Mouse (Mus musculus) frontal cortex, postnatal 36 days (tissue): ENCODE measurements around the gene Olfr1242.

Experiments
- DNase-seq, 2 experiments: peaks; one replicate each; pipeline ENCODE4 v3.0.0; 2022; ENCODE audit warnings: low spot score in 2 of 2

The Olfr1242 gene

DNA sequence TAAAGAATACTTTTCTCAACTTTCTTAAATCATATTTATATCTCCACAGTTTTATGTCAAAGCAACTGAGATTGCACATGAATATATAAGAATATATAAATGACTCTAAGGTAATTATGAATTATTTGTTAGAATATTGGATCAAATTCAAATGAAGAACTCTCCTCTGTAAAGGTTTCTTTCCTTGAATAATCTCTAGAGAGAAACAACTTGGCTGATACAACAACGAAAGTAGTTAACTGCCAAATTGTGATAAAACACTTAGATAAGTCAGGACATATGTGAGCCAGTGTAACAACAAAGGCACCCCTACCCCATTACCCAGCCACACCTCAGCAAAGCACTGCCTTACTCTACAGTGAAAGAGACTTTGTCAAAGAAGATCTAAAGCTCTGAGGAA, at the start of gene Olfr1242:
TSS of gene Olfr1242 (minus strand) at position 101 of the 400 bp plus-strand sequence.
- DNase-seq = no peak

DNA sequence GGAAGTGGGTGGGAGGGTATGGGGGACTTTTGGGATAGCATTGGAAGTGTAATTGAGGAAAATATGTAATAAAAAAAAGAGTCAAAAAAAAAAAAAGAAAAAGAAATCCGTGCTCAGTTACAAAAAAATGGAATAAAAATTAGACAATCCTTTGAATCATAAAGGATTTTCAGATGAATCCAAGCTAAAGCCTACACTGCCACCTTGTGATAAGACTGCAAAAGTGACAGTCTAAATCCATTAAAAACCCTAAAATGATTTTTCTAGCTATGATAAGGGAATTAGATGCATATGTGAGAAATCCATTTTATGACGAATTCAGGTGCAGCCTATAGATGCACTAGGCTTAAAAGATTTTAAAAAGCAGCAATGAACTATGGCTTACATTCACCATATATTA, 46.4 kb upstream of the Olfr1242 start:
- DNase-seq = no peak

DNA sequence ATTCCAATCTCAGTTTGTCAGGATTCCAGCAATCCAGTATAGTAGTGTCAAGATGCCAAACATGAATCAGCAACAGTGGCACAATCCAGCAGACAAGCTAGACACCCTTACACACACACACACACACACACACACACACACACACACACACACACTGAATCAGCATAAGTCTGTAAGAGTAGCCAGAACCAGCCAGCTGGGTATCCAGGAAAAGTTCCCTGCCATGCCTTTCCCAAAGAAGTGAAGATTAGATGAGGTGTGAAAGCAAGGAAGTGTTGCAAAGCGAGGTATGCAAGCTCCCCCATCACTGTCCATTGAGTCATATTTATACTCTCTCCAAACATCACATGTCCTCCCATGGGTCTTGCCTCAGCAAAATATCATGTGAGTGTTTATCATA, 41.8 kb upstream of the Olfr1242 start:
- peak in 1 of 2 experiments; percentile 39 for DNase-seq

DNA sequence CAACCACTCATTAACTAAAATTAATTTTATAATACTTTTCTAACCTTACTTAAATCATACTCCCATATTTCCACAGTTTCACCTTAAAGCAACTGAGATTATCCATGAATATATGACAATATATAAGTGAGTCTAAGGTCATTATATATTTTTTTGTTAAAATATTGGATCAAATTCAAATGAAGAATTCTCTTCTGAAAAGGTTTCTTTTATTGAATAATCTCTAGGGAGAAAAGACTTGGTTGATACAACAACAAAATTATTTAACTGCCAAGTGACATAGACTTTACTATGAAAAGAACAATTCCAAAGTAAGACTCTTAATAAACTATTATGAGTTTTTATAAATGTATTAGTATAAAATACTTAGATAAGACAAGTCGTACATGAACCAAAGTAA, 33.3 kb upstream of the Olfr1242 start, which contains the start of gene Olfr1243:
TSS of gene Olfr1243 (minus strand) at position 101 of the 400 bp plus-strand sequence.
- DNase-seq = no peak

DNA sequence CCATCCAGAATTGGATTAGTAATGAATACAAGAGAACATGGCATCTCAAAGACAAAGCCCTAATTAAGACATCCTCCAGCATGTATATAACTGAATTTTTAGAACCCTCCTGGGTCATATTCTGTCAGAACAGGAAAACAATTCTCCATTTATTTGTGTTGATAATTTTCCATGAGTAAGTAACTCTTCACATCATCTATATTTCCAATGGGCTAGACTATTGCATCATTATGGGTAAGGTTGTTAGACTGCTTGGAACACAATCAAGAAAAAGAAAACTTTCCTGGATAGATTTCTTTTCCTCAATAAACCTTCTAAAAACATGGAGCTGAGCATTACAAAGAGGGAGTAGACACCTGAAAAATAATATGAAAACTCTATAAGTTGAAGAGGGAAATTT, 11.1 kb downstream of the Olfr1242 start, which contains the start of gene Olfr1241:
TSS of gene Olfr1241 (minus strand) at position 101 of the 400 bp plus-strand sequence.
- no peak for DNase-seq

DNA sequence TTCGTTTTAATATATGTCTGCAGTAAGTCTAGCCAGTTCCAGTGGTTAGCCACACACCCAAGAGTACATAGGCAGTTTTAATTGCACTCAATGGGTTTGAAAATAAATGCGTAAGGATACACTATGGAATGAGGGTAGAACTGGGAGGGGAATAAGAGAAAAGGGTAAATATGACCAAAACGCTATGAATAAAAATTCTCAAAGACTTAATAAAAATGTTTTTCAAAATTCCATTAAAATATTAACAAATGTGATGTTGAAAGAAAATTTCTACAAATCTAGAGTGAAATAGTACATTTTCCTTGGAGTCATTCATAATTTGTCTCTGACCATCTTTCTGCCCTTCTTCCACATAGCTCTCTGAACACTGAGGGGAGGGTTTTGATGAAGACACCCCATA, 55.2 kb downstream of the Olfr1242 start, which contains the start of gene Olfr1240:
TSS of gene Olfr1240 (minus strand) at position 101 of the 400 bp plus-strand sequence.
- no peak for DNase-seq
